Mouse (Mus musculus): ENCODE data around the gene Gm20388. TPM values are rescaled to one million over a fixed set of nuclear protein-coding genes. Genes with fewer than 3 reads are reported as not detected.

The Gm20388 gene
- total RNA-seq, 1 experiment: 27.0 TPM

- DNase-seq (ENCODE audit: low read depth, low spot score): peak; percentile 95
Observed at GRCm38 (mm10) chr8:122443262-122444006, 2532.8 kb downstream of the Gm20388 start, which contains the start of gene Mvd. Gene Mvd, minus strand, starts transcription at chr8:122443422.

GRCm38 (mm10) chr8:122444058-122444748 is 2533.6 kb downstream of the Gm20388 start:
- Histone ChIP-seq H3K27ac (ENCODE audit: insufficient read depth, low read depth, low read length, poor library complexity, severe bottlenecking) (peak overlapping the region; percentile 61), H3K4me3 (ENCODE audit: insufficient read depth in 1 of 2, low read depth in 1 of 2, low read length in 2 of 2, poor library complexity in 1 of 2, severe bottlenecking in 1 of 2) (peak overlapping the region; percentile 74 to 84), H3K4me1 (ENCODE audit: control insufficient read depth in 2 of 2, insufficient read depth in 2 of 2, low read length in 2 of 2, poor library complexity in 1 of 2) (peaks cover 0 to 6% of the 10 kb centered on the region in 2 experiments; a peak in 1 of 4 replicates), H3K9me3 (ENCODE audit: control insufficient read depth, insufficient read depth, low read depth, low read length) (no peaks in the 10 kb centered on the region), H3K9ac (ENCODE audit: insufficient read depth, low read depth, low read length, poor library complexity, severe bottlenecking) (peak overlapping the region; percentile 94), H3K36me3 (ENCODE audit: control insufficient read depth, insufficient read depth, low read length, poor library complexity, severe bottlenecking) (peaks cover 6% of the 10 kb centered on the region; the same call in 1 of the 2 replicates)
- TF ChIP-seq MAFK (IDR thresholded peaks at IDR 0.05; ENCODE audit: insufficient read depth, low read depth, low read length) (no peak), HCFC1 (IDR thresholded peaks at IDR 0.05; ENCODE audit: borderline replicate concordance, insufficient read depth, low read length) (peak; percentile 74; the same call in 1 of the 2 replicates), CHD2 (IDR thresholded peaks at IDR 0.05; ENCODE audit: low read depth, low read length) (no peak; the same call in 1 of the 2 replicates)
- in situ Hi-C loops (cut with MboI; ENCODE audit: low sequenced_read_pairs in 2 of 2, unreplicated experiment in 2 of 2): no loop called here
- DNase-seq (ENCODE audit: low read depth, low spot score): peak; percentile 69

More at GRCm38 (mm10) chr8:122443262-122444006, 2532.8 kb downstream of the Gm20388 start, which contains the start of gene Mvd:
- Histone ChIP-seq H3K4me1 (ENCODE audit: control insufficient read depth in 2 of 2, insufficient read depth in 2 of 2, low read length in 2 of 2, poor library complexity in 1 of 2) (peaks cover 0 to 8% of the 10 kb centered on the region in 2 experiments; a peak in 1 of 4 replicates), H3K9me3 (ENCODE audit: control insufficient read depth, insufficient read depth, low read depth, low read length) (no peaks in the 10 kb centered on the region), H3K9ac (ENCODE audit: insufficient read depth, low read depth, low read length, poor library complexity, severe bottlenecking) (peak within 1 kb of the TSS; percentile 94), H3K4me3 (ENCODE audit: insufficient read depth in 1 of 2, low read depth in 1 of 2, low read length in 2 of 2, poor library complexity in 1 of 2, severe bottlenecking in 1 of 2) (peak within 1 kb of the TSS; percentile 84 to 97), H3K36me3 (ENCODE audit: control insufficient read depth, insufficient read depth, low read length, poor library complexity, severe bottlenecking) (peaks cover 8% of the 10 kb centered on the region; the same call in 1 of the 2 replicates), H3K27ac (ENCODE audit: insufficient read depth, low read depth, low read length, poor library complexity, severe bottlenecking) (peak within 1 kb of the TSS; percentile 61)
- TF ChIP-seq CHD2 (IDR thresholded peaks at IDR 0.05; ENCODE audit: low read depth, low read length) (no peak), ZNF384 (IDR thresholded peaks at IDR 0.05; ENCODE audit: low read depth, low read length) (no peak), MAFK (IDR thresholded peaks at IDR 0.05; ENCODE audit: insufficient read depth, low read depth, low read length) (no peak), HCFC1 (IDR thresholded peaks at IDR 0.05; ENCODE audit: borderline replicate concordance, insufficient read depth, low read length) (no peak), ZC3H11A (IDR thresholded peaks at IDR 0.05; ENCODE audit: borderline replicate concordance, low read depth, low read length) (no peak)
- in situ Hi-C loops (cut with MboI; ENCODE audit: low sequenced_read_pairs in 2 of 2, unreplicated experiment in 2 of 2): no loop called here

DNA sequence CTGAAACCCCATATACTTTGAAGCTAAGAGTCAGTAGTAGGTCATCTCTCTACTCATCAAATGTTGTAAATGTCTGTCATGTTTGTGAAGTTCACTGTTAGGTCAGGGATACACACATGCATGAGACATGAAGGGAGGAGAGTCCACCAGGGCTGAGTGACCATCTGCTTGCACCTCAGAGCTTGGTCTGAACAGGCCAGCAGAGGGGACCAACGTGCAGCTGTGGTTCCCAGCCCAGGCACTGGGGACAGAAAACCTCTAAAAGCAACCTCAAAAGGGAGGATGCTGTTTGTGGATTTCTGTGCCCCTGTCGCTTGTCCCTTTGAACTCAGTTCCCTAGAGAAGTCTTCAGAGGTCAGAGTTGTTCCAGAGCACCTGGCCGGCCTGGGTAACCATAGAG is 2534.6 kb downstream of the Gm20388 start:
- no peak for TF ChIP-seq MAFK (IDR thresholded peaks at IDR 0.05; ENCODE audit: insufficient read depth, low read depth, low read length)
- TF ChIP-seq CHD2 (IDR thresholded peaks at IDR 0.05; ENCODE audit: low read depth, low read length): no peak
- no peak for TF ChIP-seq ZC3H11A (IDR thresholded peaks at IDR 0.05; ENCODE audit: borderline replicate concordance, low read depth, low read length)
- TF ChIP-seq HCFC1 (IDR thresholded peaks at IDR 0.05; ENCODE audit: borderline replicate concordance, insufficient read depth, low read length): no peak
- no peak for TF ChIP-seq ZNF384 (IDR thresholded peaks at IDR 0.05; ENCODE audit: low read depth, low read length)
- Histone ChIP-seq H3K9ac (ENCODE audit: insufficient read depth, low read depth, low read length, poor library complexity, severe bottlenecking) (no peak overlapping the region), H3K9me3 (ENCODE audit: control insufficient read depth, insufficient read depth, low read depth, low read length) (no peaks in the 10 kb centered on the region), H3K36me3 (ENCODE audit: control insufficient read depth, insufficient read depth, low read length, poor library complexity, severe bottlenecking) (no peaks in the 10 kb centered on the region), H3K4me3 (ENCODE audit: insufficient read depth in 1 of 2, low read depth in 1 of 2, low read length in 2 of 2, poor library complexity in 1 of 2, severe bottlenecking in 1 of 2) (no peak overlapping the region), H3K4me1 (ENCODE audit: control insufficient read depth in 2 of 2, insufficient read depth in 2 of 2, low read length in 2 of 2, poor library complexity in 1 of 2) (peaks cover 0 to 5% of the 10 kb centered on the region in 2 experiments; a peak in 1 of 4 replicates), H3K27ac (ENCODE audit: insufficient read depth, low read depth, low read length, poor library complexity, severe bottlenecking) (no peak overlapping the region)
- no peak for DNase-seq (ENCODE audit: low read depth, low spot score)
- in situ Hi-C loops (cut with MboI; ENCODE audit: low sequenced_read_pairs in 2 of 2, unreplicated experiment in 2 of 2): no loop called here

GRCm38 (mm10) chr8:122451161-122451703 is 2540.6 kb downstream of the Gm20388 start:
- Histone ChIP-seq H3K27ac (ENCODE audit: insufficient read depth, low read depth, low read length, poor library complexity, severe bottlenecking) (no peak overlapping the region), H3K9me3 (ENCODE audit: control insufficient read depth, insufficient read depth, low read depth, low read length) (no peaks in the 10 kb centered on the region), H3K4me1 (ENCODE audit: control insufficient read depth in 2 of 2, insufficient read depth in 2 of 2, low read length in 2 of 2, poor library complexity in 1 of 2) (no peaks in the 10 kb centered on the region; a peak in 1 of 4 replicates), H3K36me3 (ENCODE audit: control insufficient read depth, insufficient read depth, low read length, poor library complexity, severe bottlenecking) (peaks cover 3% of the 10 kb centered on the region; the same call in 1 of the 2 replicates), H3K9ac (ENCODE audit: insufficient read depth, low read depth, low read length, poor library complexity, severe bottlenecking) (no peak overlapping the region), H3K4me3 (ENCODE audit: insufficient read depth in 1 of 2, low read depth in 1 of 2, low read length in 2 of 2, poor library complexity in 1 of 2, severe bottlenecking in 1 of 2) (no peak overlapping the region)
- no peak for DNase-seq (ENCODE audit: low read depth, low spot score)
- in situ Hi-C loops (cut with MboI; ENCODE audit: low sequenced_read_pairs in 2 of 2, unreplicated experiment in 2 of 2): no loop called here
- TF ChIP-seq ZC3H11A (IDR thresholded peaks at IDR 0.05; ENCODE audit: borderline replicate concordance, low read depth, low read length) (no peak), ZNF384 (IDR thresholded peaks at IDR 0.05; ENCODE audit: low read depth, low read length) (no peak), HCFC1 (IDR thresholded peaks at IDR 0.05; ENCODE audit: borderline replicate concordance, insufficient read depth, low read length) (no peak), MAFK (IDR thresholded peaks at IDR 0.05; ENCODE audit: insufficient read depth, low read depth, low read length) (no peak), CHD2 (IDR thresholded peaks at IDR 0.05; ENCODE audit: low read depth, low read length) (no peak)
